Comparison of ENCODE assay signal across 12 mouse cellular contexts in the genomic region with DNA sequence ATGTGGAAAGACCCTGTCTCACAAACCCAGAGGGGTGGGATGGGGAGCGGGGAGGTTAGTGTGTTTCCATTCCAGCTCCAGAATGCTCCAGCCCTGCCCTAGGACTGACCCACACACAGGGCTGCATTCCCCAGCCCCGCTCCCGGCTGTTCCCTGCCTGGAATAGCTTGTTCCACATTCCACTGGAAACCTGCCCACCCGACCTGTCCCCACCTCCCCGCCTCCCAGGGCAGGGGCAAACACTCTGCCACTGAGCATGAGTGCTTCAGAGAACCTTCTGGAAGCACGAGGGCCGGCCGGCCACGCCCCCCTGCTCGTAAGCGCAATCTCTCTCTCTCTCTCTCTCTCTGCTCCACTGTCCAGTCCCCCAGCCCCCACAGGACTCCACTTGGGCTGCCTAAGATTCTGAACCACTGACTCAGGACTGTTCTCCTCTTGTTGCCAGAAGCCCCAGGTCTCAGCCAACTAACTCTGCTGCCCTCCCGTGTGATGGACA. TPM values are rescaled to one million over a fixed set of nuclear protein-coding genes. Genes with fewer than 3 reads are reported as not detected.
DNase-seq lines count a peak whose midpoint lies in the region; ATAC-seq and TF ChIP-seq lines count a peak whose summit lies in the region.
"Had no signal": no experiment of that assay in that cellular context is flagged by ENCODE, and none has a peak within 500 bp of the region (broad histone marks: within the 10 kb centered on the region; RNA-seq: fewer than 3 reads in every experiment).

No protein-coding gene starts in this region.

- no peaks in the 10 kb centered on the region for H3K9me3 ChIP-seq in lung, embryonic 16.5 days (ENCODE audit: control insufficient read depth, low read length)
- no peaks in the 10 kb centered on the region for H3K9me3 ChIP-seq in hindbrain, postnatal 0 days (ENCODE audit: low read length)

- peaks cover 17% of the 10 kb centered on the region for H3K36me3 ChIP-seq in lung, embryonic 16.5 days (ENCODE audit: control insufficient read depth, insufficient read depth, low read length)
- peaks cover 18% of the 10 kb centered on the region for H3K36me3 ChIP-seq in hindbrain, postnatal 0 days (ENCODE audit: insufficient read depth, low read length)

- H3K4me2 ChIP-seq in lung, embryonic 16.5 days (ENCODE audit: low read depth, low read length), result 0 out of 2 replicates have a peak overlapping the region, but pooled peaks have one; percentile 14
- no peak overlapping the region for H3K4me2 ChIP-seq in hindbrain, postnatal 0 days (ENCODE audit: low read depth, low read length)

- H3K9ac ChIP-seq in lung, embryonic 16.5 days (ENCODE audit: low read length), result no peak overlapping the region
- no peak overlapping the region for H3K9ac ChIP-seq in hindbrain, postnatal 0 days (replicated peaks; ENCODE audit: low read length)
- H3K9ac ChIP-seq: forebrain, postnatal 0 days had no signal

- DNase-seq in NIH3T3 (ENCODE audit: low read depth), result peak; percentile 92
- DNase-seq in gastrocnemius, postnatal 14 days, result peak; percentile 74
- peak; percentile 72 to 76 for DNase-seq in heart, postnatal 36 days
- no peak for DNase-seq in cerebellum, adult 2 months
- no peak for DNase-seq in ovary, adult 18-20 months (ENCODE audit: low spot score)
- DNase-seq in hindbrain, postnatal 0 days (ENCODE audit: low spot score), result no peak
- DNase-seq in embryo, embryonic 9.5 days (ENCODE audit: extremely low spot score), result no peak
- DNase-seq: cerebellum, adult 18-20 months; forebrain, postnatal 0 days; midbrain, embryonic 14.5 days; right cerebral cortex, postnatal 14 days had no signal

- intact Hi-C loops in gastrocnemius, postnatal 14 days (cut with DNase I; ENCODE audit: low total_unique reads), result no loop called here
- intact Hi-C loops in heart, postnatal 36 days (cut with DNase I), result loop anchor here (2.0 kb wide), 1 partner anchor 19 kb away; no protein-coding TSS in a partner anchor

- H3K27me3 ChIP-seq in lung, embryonic 16.5 days (ENCODE audit: control insufficient read depth, insufficient read depth, low read depth, low read length), result no peaks in the 10 kb centered on the region
- H3K27me3 ChIP-seq in cerebellum, adult 2 months (ENCODE audit: control insufficient read depth, insufficient read depth, low read length), result no peaks in the 10 kb centered on the region
- no peaks in the 10 kb centered on the region for H3K27me3 ChIP-seq in hindbrain, postnatal 0 days (ENCODE audit: insufficient read depth, low read length)

- TF ChIP-seq CTCF in cerebellum, adult 2 months (IDR thresholded peaks at IDR 0.05; ENCODE audit: borderline replicate concordance, insufficient read depth, low read depth, low read length), result no peak
- no peak for TF ChIP-seq CTCF in hindbrain, postnatal 0 days (IDR thresholded peaks at IDR 0.05; ENCODE audit: low read depth)

- ATAC-seq in lung, embryonic 16.5 days (ENCODE audit: low read depth), result peak; percentile 96
- no peak for ATAC-seq in hindbrain, postnatal 0 days
- ATAC-seq: forebrain, postnatal 0 days had no signal

- TF ChIP-seq POLR2A in cerebellum, adult 2 months (IDR thresholded peaks at IDR 0.05; ENCODE audit: borderline replicate concordance, insufficient read depth, low read length), result no peak

- WGBS in lung, embryonic 16.5 days, result 46% methylated on average over 12 of the region's 12 CpGs
- WGBS in cerebellum, adult 2 months, result 69% methylated on average over 12 of the region's 12 CpGs
- 70% methylated on average over 12 of the region's 12 CpGs for WGBS in hindbrain, postnatal 0 days

- peak overlapping the region; percentile 90 for H3K27ac ChIP-seq in lung, embryonic 16.5 days (ENCODE audit: low read length)
- H3K27ac ChIP-seq in cerebellum, adult 2 months (ENCODE audit: insufficient read depth, low read length), result no peak overlapping the region
- no peak overlapping the region for H3K27ac ChIP-seq in hindbrain, postnatal 0 days

- H3K4me3 ChIP-seq in lung, embryonic 16.5 days (ENCODE audit: low read length), result no peak overlapping the region
- H3K4me3 ChIP-seq in cerebellum, adult 2 months (replicated peaks; ENCODE audit: insufficient read depth, low read depth, low read length), result no peak overlapping the region
- H3K4me3 ChIP-seq in hindbrain, postnatal 0 days (ENCODE audit: low read length), result no peak overlapping the region

- H3K4me1 ChIP-seq in lung, embryonic 16.5 days (replicated peaks; ENCODE audit: control insufficient read depth, insufficient read depth, low read length), result peaks cover 12% of the 10 kb centered on the region; the same call in 1 of the 2 replicates
- H3K4me1 ChIP-seq in cerebellum, adult 2 months (ENCODE audit: control insufficient read depth, insufficient read depth, low read length), result no peaks in the 10 kb centered on the region
- H3K4me1 ChIP-seq in hindbrain, postnatal 0 days (ENCODE audit: insufficient read depth, low read length), result no peaks in the 10 kb centered on the region

RNA-seq across cellular contexts. Expression of a gene that starts 21.4 kb away (rescaled TPM):
- total RNA-seq in gastrocnemius, postnatal 14 days (2021), result 10 to 100 TPM; 61.8 to 96.0 TPM
- total RNA-seq in heart, postnatal 36 days (2021), result 100 to 1,000 TPM; 209 to 229 TPM
- polyA plus RNA-seq in lung, embryonic 16.5 days (2015; fragmentation: Nextera tagmentation; extraction: Ambion mirVana), result 17.1 and 18.6 TPM in 2 replicates
- polyA plus RNA-seq in cerebellum, adult 2 months (2012; rRNA removed), result 20.2 and 22.7 TPM in 2 replicates
- total RNA-seq in hindbrain, postnatal 0 days (2014; rRNA removed), result 10.4 and 12.4 TPM in 2 replicates
- 13.3 and 13.5 TPM in 2 replicates for polyA plus RNA-seq in hindbrain, postnatal 0 days (2015; fragmentation: Nextera tagmentation; extraction: Ambion mirVana)

RNA-seq across cellular contexts. Expression of a gene that starts 26.9 kb away (rescaled TPM):
- 10 to 100 TPM; 27.3 to 28.4 TPM for total RNA-seq in gastrocnemius, postnatal 14 days (2021)
- total RNA-seq in heart, postnatal 36 days (2021), result 10 to 100 TPM in 1 of 2 experiments, 1 to 10 TPM in 1; 9.7 to 18.2 TPM
- 23.0 and 25.6 TPM in 2 replicates for polyA plus RNA-seq in lung, embryonic 16.5 days (2015; fragmentation: Nextera tagmentation; extraction: Ambion mirVana)
- 12.3 and 13.1 TPM in 2 replicates for polyA plus RNA-seq in cerebellum, adult 2 months (2012; rRNA removed)
- total RNA-seq in hindbrain, postnatal 0 days (2014; rRNA removed), result 4.0 and 17.2 TPM in 2 replicates
- 13.9 and 17.3 TPM in 2 replicates for polyA plus RNA-seq in hindbrain, postnatal 0 days (2015; fragmentation: Nextera tagmentation; extraction: Ambion mirVana)

RNA-seq across cellular contexts. Expression of a gene that starts 30.7 kb away (rescaled TPM):
- 100 to 1,000 TPM; 138 to 152 TPM for total RNA-seq in gastrocnemius, postnatal 14 days (2021)
- total RNA-seq in heart, postnatal 36 days (2021), result 100 to 1,000 TPM; 174 to 177 TPM
- 599 and 611 TPM in 2 replicates for polyA plus RNA-seq in lung, embryonic 16.5 days (2015; fragmentation: Nextera tagmentation; extraction: Ambion mirVana)
- 120 and 124 TPM in 2 replicates for polyA plus RNA-seq in cerebellum, adult 2 months (2012; rRNA removed)
- 206 and 219 TPM in 2 replicates for total RNA-seq in hindbrain, postnatal 0 days (2014; rRNA removed)
- 329 and 332 TPM in 2 replicates for polyA plus RNA-seq in hindbrain, postnatal 0 days (2015; fragmentation: Nextera tagmentation; extraction: Ambion mirVana)

RNA-seq across cellular contexts. Expression of a gene that starts 31.6 kb away (rescaled TPM):
- total RNA-seq in gastrocnemius, postnatal 14 days (2021), result 1 to 10 TPM; 4.2 to 4.6 TPM
- 1 to 10 TPM; 7.9 to 9.9 TPM for total RNA-seq in heart, postnatal 36 days (2021)
- 29.4 and 32.7 TPM in 2 replicates for polyA plus RNA-seq in lung, embryonic 16.5 days (2015; fragmentation: Nextera tagmentation; extraction: Ambion mirVana)
- 18.1 and 18.4 TPM in 2 replicates for polyA plus RNA-seq in cerebellum, adult 2 months (2012; rRNA removed)
- 25.6 and 38.8 TPM in 2 replicates for total RNA-seq in hindbrain, postnatal 0 days (2014; rRNA removed)
- 33.2 and 34.8 TPM in 2 replicates for polyA plus RNA-seq in hindbrain, postnatal 0 days (2015; fragmentation: Nextera tagmentation; extraction: Ambion mirVana)

RNA-seq across cellular contexts. Expression of a gene that starts 42.9 kb away (rescaled TPM):
- 1 to 10 TPM; 3.5 to 4.1 TPM for total RNA-seq in gastrocnemius, postnatal 14 days (2021)
- total RNA-seq in heart, postnatal 36 days (2021), result 1 to 10 TPM; 4.0 to 6.1 TPM
- polyA plus RNA-seq in lung, embryonic 16.5 days (2015; fragmentation: Nextera tagmentation; extraction: Ambion mirVana), result 11.2 and 12.0 TPM in 2 replicates
- 37.9 and 41.6 TPM in 2 replicates for polyA plus RNA-seq in cerebellum, adult 2 months (2012; rRNA removed)
- total RNA-seq in hindbrain, postnatal 0 days (2014; rRNA removed), result 14.7 and 15.5 TPM in 2 replicates
- polyA plus RNA-seq in hindbrain, postnatal 0 days (2015; fragmentation: Nextera tagmentation; extraction: Ambion mirVana), result 22.1 and 22.9 TPM in 2 replicates

Comparison
In these comparisons a context has a peak if more than half of its experiments do, and no peak if none do; other contexts are left out.
1. DNase-seq: peak in NIH3T3 (single experiment), gastrocnemius, postnatal 14 days (single experiment) and heart, postnatal 36 days (2 of 2); none in cerebellum, adult 2 months (0 of 2), ovary, adult 18-20 months (single experiment), hindbrain, postnatal 0 days (single experiment) and embryo, embryonic 9.5 days (single experiment).